Mouse (Mus musculus) liver, adult (tissue): ENCODE data around the gene Pacrg.

Experiments used
- GATA4 ChIP-seq: IDR thresholded peaks from 2 replicates; pipeline ENCODE4 v1.6.1; 2014; ENCODE audit warnings: mild to moderate bottlenecking, low read length; ENCODE audit not compliant: insufficient replicate concordance

Gene Pacrg

GRCm38 (mm10) chr17:10473826-10474384, 366.2 kb downstream of the Pacrg start:
- TF ChIP-seq GATA4, result no peak

- no peak for TF ChIP-seq GATA4
Measured at GRCm38 (mm10) chr17:10473175-10473574, 366.9 kb downstream of the Pacrg start.

- TF ChIP-seq GATA4, result no peak
Measured at GRCm38 (mm10) chr17:10469874-10470568, 370.1 kb downstream of the Pacrg start.

- no peak for TF ChIP-seq GATA4
Measured at GRCm38 (mm10) chr17:10467102-10467501, 373.0 kb downstream of the Pacrg start.

GRCm38 (mm10) chr17:10465467-10465866, 374.6 kb downstream of the Pacrg start:
- TF ChIP-seq GATA4, result no peak

GRCm38 (mm10) chr17:10464700-10465099, 375.4 kb downstream of the Pacrg start:
- no peak for TF ChIP-seq GATA4

GRCm38 (mm10) chr17:10463626-10464025, 376.5 kb downstream of the Pacrg start:
- TF ChIP-seq GATA4, result no peak

GRCm38 (mm10) chr17:10460916-10461315, 379.2 kb downstream of the Pacrg start:
- TF ChIP-seq GATA4, result no peak

- TF ChIP-seq GATA4, result no peak
Measured at GRCm38 (mm10) chr17:10458743-10459142, 381.4 kb downstream of the Pacrg start.

GRCm38 (mm10) chr17:10456409-10456808, 383.7 kb downstream of the Pacrg start:
- no peak for TF ChIP-seq GATA4

GRCm38 (mm10) chr17:10455961-10456360, 384.1 kb downstream of the Pacrg start:
- TF ChIP-seq GATA4, result no peak

GRCm38 (mm10) chr17:10454406-10454805, 385.7 kb downstream of the Pacrg start:
- no peak for TF ChIP-seq GATA4

- no peak for TF ChIP-seq GATA4
Measured at GRCm38 (mm10) chr17:10452801-10453200, 387.3 kb downstream of the Pacrg start.

- no peak for TF ChIP-seq GATA4
Measured at GRCm38 (mm10) chr17:10451306-10452077, 388.6 kb downstream of the Pacrg start.

- no peak for TF ChIP-seq GATA4
Measured at GRCm38 (mm10) chr17:10449800-10450299, 390.3 kb downstream of the Pacrg start.

- no peak for TF ChIP-seq GATA4
Measured at GRCm38 (mm10) chr17:10448417-10448816, 391.7 kb downstream of the Pacrg start.
